Mouse (Mus musculus): ENCODE measurements around the gene Myo9b. TPM values are rescaled to one million over a fixed set of nuclear protein-coding genes. Genes with fewer than 3 reads are reported as not detected.

Myo9b gene
- 5.8 and 6.5 TPM in 2 replicates for polyA plus RNA-seq (2012; rRNA removed)

DNA sequence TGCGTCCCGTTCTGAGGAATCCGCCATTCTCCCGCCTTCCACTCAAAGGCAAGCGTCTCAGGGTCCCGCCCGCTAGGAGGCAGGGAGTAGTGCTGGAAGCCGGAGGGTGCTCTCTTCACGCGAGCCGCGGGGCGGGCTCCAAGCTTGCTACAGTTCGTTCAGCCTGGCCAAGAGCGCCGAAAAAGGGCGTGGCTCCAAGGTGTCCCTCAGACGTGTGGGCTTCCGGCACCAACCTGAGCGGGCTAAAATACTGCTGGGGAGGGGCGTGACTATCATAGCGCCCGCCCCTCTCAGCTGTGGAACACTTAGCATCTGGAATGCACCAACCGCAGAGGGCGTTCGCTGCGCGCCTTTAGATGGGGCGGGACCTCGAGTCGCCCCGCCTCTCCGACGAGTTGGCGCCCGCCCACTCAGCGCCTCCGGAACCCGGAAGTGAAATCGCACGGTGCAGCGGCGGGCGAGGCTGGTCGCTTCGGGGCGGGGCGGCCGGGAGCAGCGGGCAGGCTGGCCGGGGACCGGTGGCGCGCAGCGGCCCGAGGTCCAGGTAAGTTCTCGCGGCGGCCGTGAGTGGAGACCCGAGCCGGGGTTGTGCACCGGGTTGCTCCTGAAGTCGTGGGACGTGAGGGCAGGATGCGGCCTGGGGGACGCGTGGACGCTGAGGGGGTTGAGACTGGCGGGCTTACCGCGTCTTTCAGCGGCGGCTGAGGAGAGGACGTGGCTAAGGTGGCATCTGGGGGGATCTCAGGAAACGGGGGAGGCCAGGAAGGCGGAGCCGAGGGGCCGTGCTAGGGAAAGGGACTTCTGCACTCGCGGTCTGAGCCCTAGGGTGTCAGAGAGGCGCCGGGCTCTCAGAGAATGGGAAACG is at the start of gene Myo9b, which contains the start of gene Haus8:
Gene Myo9b (plus strand): TSS at position 429 of the 865 bp plus-strand sequence.
Gene Haus8 (minus strand): TSS at position 649 of the 865 bp plus-strand sequence.

DNA sequence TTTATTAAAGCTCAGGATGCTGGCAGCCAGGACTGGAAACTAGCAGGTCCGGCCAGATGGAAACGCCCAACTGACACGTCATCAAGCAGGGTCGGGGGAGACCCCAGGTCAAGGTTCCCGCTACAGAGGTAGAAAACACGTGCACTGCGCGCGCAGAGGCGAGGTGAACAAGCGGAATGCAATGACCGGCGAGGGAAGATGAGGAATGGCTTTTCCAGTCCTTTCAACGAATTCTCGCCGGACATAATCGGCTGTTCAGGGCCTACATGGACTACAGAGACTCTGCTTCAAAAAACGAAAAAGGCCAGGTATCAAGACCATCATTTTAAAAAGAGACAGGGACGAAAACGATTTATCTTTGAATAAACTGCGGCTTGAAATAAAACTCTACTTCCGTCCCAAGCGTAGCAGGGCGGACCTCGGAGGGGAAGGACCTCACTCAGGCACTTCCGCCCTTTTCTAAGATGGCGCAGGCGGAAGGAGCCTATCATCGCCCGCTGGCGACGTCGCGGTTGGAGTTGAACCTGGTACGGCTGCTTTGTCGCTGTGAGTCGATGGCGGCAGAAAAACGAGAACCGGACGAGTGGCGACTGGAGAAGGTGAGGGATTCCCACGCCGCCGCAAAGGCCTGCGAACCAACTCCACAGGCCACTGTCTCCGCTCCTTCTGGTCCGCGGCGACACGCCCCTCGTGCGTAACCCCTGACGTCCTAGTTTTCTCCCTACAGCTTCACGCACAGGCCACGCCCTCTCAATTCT is 94.4 kb downstream of the Myo9b start, which contains the start of gene Use1:
Gene Use1 (plus strand): TSS at position 78 of the 758 bp plus-strand sequence.

DNA sequence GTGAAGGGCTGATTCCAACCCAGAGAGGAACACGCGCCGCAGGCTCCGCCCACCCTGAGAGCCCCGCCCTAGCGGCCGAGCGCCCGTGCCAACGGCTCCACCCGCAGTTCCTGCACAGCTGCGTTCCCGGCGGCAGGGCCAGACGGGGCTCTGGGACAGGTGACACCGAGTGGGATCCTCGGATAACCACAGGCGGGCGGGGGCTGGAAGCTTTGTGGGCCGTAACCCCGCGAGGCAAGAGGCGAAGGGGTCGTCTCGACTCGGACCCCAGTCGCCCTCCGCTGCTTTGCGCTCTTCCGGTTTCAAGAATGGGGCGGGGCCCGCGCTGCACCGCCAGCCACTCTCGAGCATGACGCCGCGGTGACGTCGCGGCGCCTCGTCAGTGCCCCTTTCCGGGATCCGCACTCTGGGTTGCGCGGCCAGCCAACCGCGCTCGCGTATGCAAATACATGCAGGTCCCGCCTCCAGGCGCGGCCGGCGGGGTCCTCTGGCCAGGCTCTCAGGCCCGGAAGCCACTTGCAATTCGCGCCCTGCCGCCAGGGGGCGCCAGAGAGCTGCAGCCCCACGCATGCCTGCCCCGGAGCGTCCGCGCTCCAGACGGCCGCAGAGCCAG is 98.8 kb downstream of the Myo9b start, which contains the start of gene Ocel1:
Gene Ocel1 (plus strand): TSS at position 63 of the 613 bp plus-strand sequence.

DNA sequence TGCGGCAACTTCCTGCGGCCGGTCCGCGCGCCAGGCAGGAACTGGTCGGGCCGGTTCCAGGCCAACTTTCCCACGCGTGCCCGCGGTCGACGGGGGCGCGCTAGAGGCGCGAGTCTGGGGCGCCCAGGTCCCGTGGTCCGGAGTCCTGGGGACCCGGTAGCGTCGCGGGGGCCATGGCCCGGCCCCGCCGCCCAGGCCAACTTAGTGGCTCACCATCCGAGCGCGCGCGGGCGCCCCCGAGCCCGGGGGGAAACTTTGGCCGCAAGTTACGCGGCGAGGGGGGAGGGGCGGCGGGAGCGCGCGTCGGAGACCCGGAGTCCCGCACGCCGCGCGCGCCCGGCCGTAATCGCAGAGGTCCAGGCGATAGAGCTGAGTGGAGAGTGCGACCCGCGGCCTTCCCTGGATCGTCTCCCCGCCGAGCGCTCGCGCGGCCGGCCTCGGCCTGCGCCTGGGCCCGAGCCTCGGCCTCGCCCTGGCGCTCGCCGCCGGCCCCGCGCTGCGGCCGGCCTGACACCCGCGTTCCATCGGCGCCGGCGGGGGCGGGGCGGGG is 109.0 kb downstream of the Myo9b start, which contains the start of gene Nr2f6:
Gene Nr2f6 (minus strand): TSS at position 540 of the 550 bp plus-strand sequence.

DNA sequence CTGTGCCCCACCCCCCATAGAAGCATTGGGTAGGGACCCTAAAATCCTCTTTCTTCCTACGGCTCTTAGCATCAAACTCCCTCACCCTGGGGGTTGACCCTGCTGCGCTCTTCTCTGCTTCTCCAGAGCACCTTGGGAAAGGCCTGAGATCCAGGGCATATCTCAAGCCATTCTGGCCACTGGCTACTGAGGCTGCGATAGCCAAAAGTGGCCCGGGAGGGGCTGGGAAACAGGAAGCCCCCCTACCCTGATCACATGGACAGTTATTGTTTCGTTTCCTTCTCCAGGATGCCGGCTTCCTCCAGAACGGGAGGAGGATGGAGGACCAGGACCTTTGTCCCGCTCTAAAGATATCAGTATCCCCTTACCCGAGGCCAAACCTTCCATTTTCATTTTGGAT is 123.1 kb downstream of the Myo9b start, which contains the start of gene Ushbp1:
Gene Ushbp1 (minus strand): TSS at position 174 of the 400 bp plus-strand sequence.

DNA sequence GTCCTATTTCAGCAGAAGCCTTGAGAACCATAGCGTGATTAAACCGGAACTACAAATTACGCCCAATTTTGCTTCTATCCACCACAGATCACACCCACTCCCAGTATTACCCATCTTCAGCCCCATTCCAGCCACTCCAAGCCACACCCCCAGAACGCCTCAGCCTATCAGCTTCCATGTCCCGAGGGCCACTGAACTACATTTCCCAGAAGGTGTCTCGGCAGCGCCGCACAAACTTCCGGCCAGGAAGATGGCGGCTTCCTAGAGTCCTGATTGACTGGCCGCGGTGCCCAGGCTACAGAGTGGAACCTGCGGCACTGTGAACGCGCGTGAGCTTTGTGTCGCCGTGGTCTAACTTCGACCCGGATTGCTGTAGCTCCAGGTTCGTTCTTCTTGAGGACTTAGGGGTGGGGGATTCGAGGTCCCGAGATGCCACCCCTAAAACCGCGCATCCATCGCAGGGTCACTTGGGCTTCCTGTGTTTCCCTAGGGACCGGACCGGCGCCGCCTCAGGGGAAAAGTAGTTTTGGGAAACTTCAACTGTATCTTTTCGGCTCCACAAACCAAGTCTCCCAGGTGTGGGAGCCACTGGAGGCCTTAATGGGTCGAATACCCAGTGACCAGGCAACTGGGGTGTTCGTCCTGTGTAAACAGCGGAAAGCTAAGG is 124.3 kb downstream of the Myo9b start, which contains the start of gene Babam1:
Gene Babam1 (plus strand): TSS at position 223 of the 667 bp plus-strand sequence.

DNA sequence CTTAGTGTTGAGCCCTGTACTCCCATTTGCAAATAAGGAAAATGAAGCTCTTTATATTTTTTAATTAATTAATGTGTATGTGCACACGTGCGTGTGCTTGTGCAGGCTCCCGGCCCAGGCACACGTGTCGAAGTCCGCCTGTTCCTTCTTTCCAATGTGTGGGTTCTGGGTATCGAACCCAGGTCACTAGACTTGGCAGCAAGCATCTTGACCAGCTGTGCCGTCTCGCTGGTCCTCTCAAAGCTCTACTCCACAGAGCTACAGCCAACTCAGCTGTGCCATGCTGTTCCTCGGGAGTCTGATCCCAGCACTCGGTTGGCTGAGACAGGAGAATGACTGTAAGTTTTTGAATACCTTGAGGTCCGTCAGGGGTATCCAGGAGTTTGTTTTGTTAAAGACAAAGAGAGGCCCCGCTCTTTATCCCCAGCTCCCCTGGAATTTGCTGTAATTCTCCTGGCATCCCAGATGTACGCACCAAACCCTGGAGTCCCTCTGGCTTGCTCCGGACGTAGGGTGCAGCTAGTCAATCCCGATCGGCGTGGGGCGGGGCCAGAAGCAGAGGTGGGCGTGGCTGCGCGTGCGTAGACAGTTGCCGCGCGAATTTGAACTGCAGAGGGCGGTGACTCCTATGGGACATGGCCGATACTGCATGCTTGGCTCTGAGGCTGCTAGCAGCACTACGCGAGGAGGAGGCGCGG is 133.0 kb downstream of the Myo9b start, which contains the start of gene Ankle1:
Gene Ankle1 (plus strand): TSS at position 610 of the 698 bp plus-strand sequence.

Other genes starting within 250 kb of the Myo9b start
- gene Haus8, start 220 bp downstream of the Myo9b start, polyA plus RNA-seq (2012; rRNA removed): 11.7 and 13.0 TPM in 2 replicates
- 58.7 and 64.8 TPM in 2 replicates for gene Use1, start 94.1 kb downstream of the Myo9b start, polyA plus RNA-seq (2012; rRNA removed)
- 3.7 and 3.9 TPM in 2 replicates for gene Ocel1, start 98.6 kb downstream of the Myo9b start, polyA plus RNA-seq (2012; rRNA removed)
- gene Nr2f6, start 109.2 kb downstream of the Myo9b start, polyA plus RNA-seq (2012; rRNA removed): 41.6 and 43.5 TPM in 2 replicates
- gene Ushbp1, start 123.1 kb downstream of the Myo9b start, polyA plus RNA-seq (2012; rRNA removed): 7.7 and 10.4 TPM in 2 replicates
- 52.9 and 54.8 TPM in 2 replicates for gene Babam1, start 124.1 kb downstream of the Myo9b start, polyA plus RNA-seq (2012; rRNA removed)
- 20.7 and 26.6 TPM in 2 replicates for gene Ankle1, start 133.3 kb downstream of the Myo9b start, polyA plus RNA-seq (2012; rRNA removed)
- 5.5 and 5.9 TPM in 2 replicates for gene Abhd8, start 190.9 kb downstream of the Myo9b start, polyA plus RNA-seq (2012; rRNA removed)
- 40.1 and 49.6 TPM in 2 replicates for gene Mrpl34, start 192.2 kb downstream of the Myo9b start, polyA plus RNA-seq (2012; rRNA removed)
- 20.9 and 21.3 TPM in 2 replicates for gene Dda1, start 196.5 kb downstream of the Myo9b start, polyA plus RNA-seq (2012; rRNA removed)
- 1.9 and 2.2 TPM in 2 replicates for gene Ano8, start 213.2 kb downstream of the Myo9b start, polyA plus RNA-seq (2012; rRNA removed)
- gene Gtpbp3, start 215.4 kb downstream of the Myo9b start, polyA plus RNA-seq (2012; rRNA removed): 7.7 and 9.4 TPM in 2 replicates
- gene Plvap, start 239.0 kb downstream of the Myo9b start, polyA plus RNA-seq (2012; rRNA removed): 22.0 and 24.1 TPM in 2 replicates